8 mouse cellular contexts compared by ENCODE assay signal in genomic region chr3:97682159-97682502, GRCm38 (mm10). TPM values are rescaled to one million over a fixed set of nuclear protein-coding genes. Genes with fewer than 3 reads are reported as not detected.
DNase-seq lines count a peak whose midpoint lies in the region; ATAC-seq and TF ChIP-seq lines count a peak whose summit lies in the region.

No protein-coding gene starts in this region.

- H3K4me1 ChIP-seq in neural tube, embryonic 11.5 days (ENCODE audit: control insufficient read depth, insufficient read depth, low read length), result 0 out of 2 replicates have a peak, but pooled peaks cover 5% of the 10 kb centered on the region
- H3K4me1 ChIP-seq in limb, embryonic 14.5 days (ENCODE audit: control insufficient read depth, insufficient read depth, low read length), result peaks cover 6% of the 10 kb centered on the region
- peaks cover 18% of the 10 kb centered on the region; the same call in 1 of the 2 replicates for H3K4me1 ChIP-seq in stomach, embryonic 15.5 days

- no peak for ATAC-seq in neural tube, embryonic 11.5 days (ENCODE audit: insufficient read depth, low FRiP score, low TSS enrichment)
- no peak for ATAC-seq in limb, embryonic 14.5 days (ENCODE audit: low FRiP score, low read depth)
- no peak for ATAC-seq in stomach, embryonic 15.5 days (ENCODE audit: insufficient read depth, low FRiP score, low read depth)
- no peak for ATAC-seq in erythroid progenitor cell, adult 5-6 weeks (replicated peaks; ENCODE audit: low FRiP score, poor library complexity, severe bottlenecking)

- peak overlapping the region; percentile 25; the same call in 1 of the 2 replicates for H3K4me3 ChIP-seq in neural tube, embryonic 11.5 days (ENCODE audit: low read depth, low read length)
- H3K4me3 ChIP-seq in limb, embryonic 14.5 days (replicated peaks; ENCODE audit: low read length), result peak overlapping the region; percentile 40
- H3K4me3 ChIP-seq in stomach, embryonic 15.5 days (replicated peaks), result peak overlapping the region; percentile 39

- no peaks in the 10 kb centered on the region for H3K36me3 ChIP-seq in neural tube, embryonic 11.5 days (ENCODE audit: control insufficient read depth, insufficient read depth, low read length)
- H3K36me3 ChIP-seq in limb, embryonic 14.5 days (ENCODE audit: control insufficient read depth, insufficient read depth, low read length), result no peaks in the 10 kb centered on the region
- H3K36me3 ChIP-seq in stomach, embryonic 15.5 days, result no peaks in the 10 kb centered on the region

- TF ChIP-seq POLR2A in limb, embryonic 14.5 days (IDR thresholded peaks at IDR 0.05; ENCODE audit: borderline replicate concordance, extremely low read depth, insufficient read depth, insufficient read length), result no peak

- peak; percentile 66 for DNase-seq in embryo, embryonic 10.5 days (ENCODE audit: low spot score)
- no peak for DNase-seq in embryo, embryonic 9.5 days (ENCODE audit: extremely low spot score)
- DNase-seq in neural tube, embryonic 11.5 days (ENCODE audit: low spot score), result peak; percentile 22
- no peak for DNase-seq in neural tube, embryonic 10.5 days (ENCODE audit: extremely low spot score, low spot score)
- no peak for DNase-seq in limb, embryonic 14.5 days (ENCODE audit: low spot score)
- DNase-seq in right cerebral cortex, postnatal 4 days, result no peak

- peak overlapping the region; percentile 50 for H3K4me2 ChIP-seq in neural tube, embryonic 11.5 days (ENCODE audit: low read depth)
- H3K4me2 ChIP-seq in limb, embryonic 14.5 days (replicated peaks; ENCODE audit: low read depth, low read length, severe bottlenecking), result peak overlapping the region; percentile 84
- H3K4me2 ChIP-seq in stomach, embryonic 15.5 days, result peak overlapping the region; percentile 76

- 0 out of 2 replicates have a peak, but pooled peaks cover 7% of the 10 kb centered on the region for H3K27me3 ChIP-seq in neural tube, embryonic 11.5 days (ENCODE audit: control insufficient read depth, insufficient read depth, low read length)
- no peaks in the 10 kb centered on the region for H3K27me3 ChIP-seq in limb, embryonic 14.5 days (ENCODE audit: control insufficient read depth, insufficient read depth, low read length)
- no peaks in the 10 kb centered on the region for H3K27me3 ChIP-seq in stomach, embryonic 15.5 days (replicated peaks)

- 2% methylated on average over 11 of the region's 11 CpGs for WGBS in neural tube, embryonic 11.5 days
- WGBS in limb, embryonic 14.5 days, result 4% methylated on average over 11 of the region's 11 CpGs
- 6% methylated on average over 11 of the region's 11 CpGs for WGBS in stomach, embryonic 15.5 days

- H3K9ac ChIP-seq in neural tube, embryonic 11.5 days (ENCODE audit: low read length), result no peak overlapping the region
- 0 out of 2 replicates have a peak overlapping the region, but pooled peaks have one; percentile 51 for H3K9ac ChIP-seq in limb, embryonic 14.5 days (ENCODE audit: low read depth, low read length, severe bottlenecking)
- H3K9ac ChIP-seq in stomach, embryonic 15.5 days, result no peak overlapping the region

- no peaks in the 10 kb centered on the region for H3K9me3 ChIP-seq in neural tube, embryonic 11.5 days (ENCODE audit: control insufficient read depth, low read length)
- no peaks in the 10 kb centered on the region for H3K9me3 ChIP-seq in limb, embryonic 14.5 days (ENCODE audit: control insufficient read depth, low read length)
- H3K9me3 ChIP-seq in stomach, embryonic 15.5 days, result no peaks in the 10 kb centered on the region

- H3K27ac ChIP-seq in neural tube, embryonic 11.5 days (ENCODE audit: low read depth, low read length), result no peak overlapping the region
- H3K27ac ChIP-seq in limb, embryonic 14.5 days (replicated peaks; ENCODE audit: low read depth, low read length), result no peak overlapping the region
- H3K27ac ChIP-seq in stomach, embryonic 15.5 days, result no peak overlapping the region

RNA-seq across cellular contexts. Expression of gene Gm17651, which starts 7.6 kb away (rescaled TPM):
- polyA plus RNA-seq in neural tube, embryonic 11.5 days (2014; fragmentation: Nextera tagmentation; extraction: Ambion mirVana), result not detected in 2 replicates
- polyA plus RNA-seq in limb, embryonic 14.5 days (2012; rRNA removed), result not detected in 2 replicates
- polyA plus RNA-seq in limb, embryonic 14.5 days (2014; fragmentation: Nextera tagmentation; extraction: Ambion mirVana), result not detected in 2 replicates
- not detected in 2 replicates for polyA plus RNA-seq in stomach, embryonic 15.5 days (2015; fragmentation: Nextera tagmentation; extraction: Ambion mirVana)
- total RNA-seq in erythroid progenitor cell, adult 5-6 weeks (2015; ENCODE audit: low replicate concordance), result not detected in 2 replicates
- total RNA-seq in erythroid progenitor cell, adult 5-6 weeks (2017; ENCODE audit: low replicate concordance), result not detected in 2 replicates

RNA-seq across cellular contexts. Expression of gene Prkab2, which starts 24.1 kb away (rescaled TPM):
- 6.9 and 7.2 TPM in 2 replicates for polyA plus RNA-seq in neural tube, embryonic 11.5 days (2014; fragmentation: Nextera tagmentation; extraction: Ambion mirVana)
- 15.4 and 15.6 TPM in 2 replicates for polyA plus RNA-seq in limb, embryonic 14.5 days (2012; rRNA removed)
- polyA plus RNA-seq in limb, embryonic 14.5 days (2014; fragmentation: Nextera tagmentation; extraction: Ambion mirVana), result 7.2 and 7.6 TPM in 2 replicates
- polyA plus RNA-seq in stomach, embryonic 15.5 days (2015; fragmentation: Nextera tagmentation; extraction: Ambion mirVana), result 7.7 and 8.9 TPM in 2 replicates
- total RNA-seq in erythroid progenitor cell, adult 5-6 weeks (2015; ENCODE audit: low replicate concordance), result 0.36 and 0.42 TPM in 2 replicates
- 0.38 and 0.64 TPM in 2 replicates for total RNA-seq in erythroid progenitor cell, adult 5-6 weeks (2017; ENCODE audit: low replicate concordance)

RNA-seq across cellular contexts. Expression of gene Fmo5, which starts 53.5 kb away (rescaled TPM):
- 0.94 and 1.2 TPM in 2 replicates for polyA plus RNA-seq in neural tube, embryonic 11.5 days (2014; fragmentation: Nextera tagmentation; extraction: Ambion mirVana)
- 2.2 and 2.3 TPM in 2 replicates for polyA plus RNA-seq in limb, embryonic 14.5 days (2012; rRNA removed)
- 2.8 TPM in 2 replicates for polyA plus RNA-seq in limb, embryonic 14.5 days (2014; fragmentation: Nextera tagmentation; extraction: Ambion mirVana)
- 8.2 and 11.5 TPM in 2 replicates for polyA plus RNA-seq in stomach, embryonic 15.5 days (2015; fragmentation: Nextera tagmentation; extraction: Ambion mirVana)
- total RNA-seq in erythroid progenitor cell, adult 5-6 weeks (2015; ENCODE audit: low replicate concordance), result 2.1 and 3.2 TPM in 2 replicates
- 0.83 and 0.90 TPM in 2 replicates for total RNA-seq in erythroid progenitor cell, adult 5-6 weeks (2017; ENCODE audit: low replicate concordance)

Comparison
In these comparisons a context has a peak if more than half of its experiments do, and no peak if none do; other contexts are left out.
1. DNase-seq: peak in embryo, embryonic 10.5 days (single experiment) and neural tube, embryonic 11.5 days (single experiment); none in embryo, embryonic 9.5 days (single experiment), neural tube, embryonic 10.5 days (single experiment), limb, embryonic 14.5 days (single experiment) and right cerebral cortex, postnatal 4 days (single experiment).
2. Peak in every context shown above with its lines, with median percentiles within 50 percentile points of each other: H3K4me2 ChIP-seq and H3K4me3 ChIP-seq.